ENCODE assay signal across 15 mouse cellular contexts in the genomic region with DNA sequence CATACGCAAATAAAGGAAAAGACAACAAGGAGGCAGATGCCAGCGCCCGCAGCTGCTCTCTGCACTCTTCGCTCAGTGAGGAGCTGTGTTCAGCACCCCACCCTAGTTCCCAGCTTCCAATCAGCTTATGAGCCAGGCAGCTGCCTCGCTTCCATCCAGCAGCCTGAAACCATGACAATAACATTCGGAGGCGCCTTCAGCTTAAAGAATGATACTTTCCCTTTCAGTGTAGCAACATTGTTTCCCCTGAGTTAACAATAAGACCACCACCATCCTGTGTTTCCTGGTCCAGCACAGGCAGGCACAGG.
DNase-seq lines count a peak whose midpoint lies in the region; ATAC-seq lines count a peak whose summit lies in the region.
"Had no signal": no experiment of that assay in that cellular context is flagged by ENCODE, and none has a peak within 500 bp of the region (broad histone marks: within the 10 kb centered on the region; RNA-seq: fewer than 3 reads in every experiment).

No protein-coding gene starts in this region.

- H3K4me3 ChIP-seq in kidney, embryonic 16.5 days (ENCODE audit: low read length): no peak overlapping the region
- H3K4me3 ChIP-seq: erythroblast, embryonic 14.5 days; heart, embryonic 13.5 days; intestine, embryonic 15.5 days had no signal

- no peak for DNase-seq in frontal cortex, postnatal 25 days (ENCODE audit: low spot score in 2 of 2)
- peak; percentile 31 for DNase-seq in layer of hippocampus, adult 9-11 months
- DNase-seq in layer of hippocampus, postnatal 36 days: no peak
- DNase-seq in testis, postnatal 14 days (ENCODE audit: low spot score): peak; percentile 70
- no peak for DNase-seq in testis, postnatal 10 days (ENCODE audit: low spot score)
- DNase-seq in kidney, postnatal 36 days: no peak
- DNase-seq: B cell, adult 2 months; cerebellum, adult 9-11 months; spleen, adult 18-20 months had no signal

- H3K9ac ChIP-seq in kidney, embryonic 16.5 days (replicated peaks; ENCODE audit: low read length): no peak overlapping the region
- H3K9ac ChIP-seq: heart, embryonic 13.5 days; intestine, embryonic 15.5 days; liver, embryonic 14.5 days had no signal

- peak; percentile 74; the same call in 1 of the 2 replicates for ATAC-seq in frontal cortex, adult (ENCODE audit: low TSS enrichment)
- ATAC-seq in kidney, embryonic 16.5 days (ENCODE audit: low FRiP score, low TSS enrichment): no peak
- ATAC-seq: intestine, embryonic 15.5 days had no signal

- no peaks in the 10 kb centered on the region for H3K4me1 ChIP-seq in kidney, embryonic 16.5 days (ENCODE audit: insufficient read depth, low read length)
- H3K4me1 ChIP-seq: heart, embryonic 13.5 days; intestine, embryonic 15.5 days had no signal

- no peak overlapping the region for H3K4me2 ChIP-seq in kidney, embryonic 16.5 days (replicated peaks; ENCODE audit: low read depth, low read length)
- H3K4me2 ChIP-seq: heart, embryonic 13.5 days; intestine, embryonic 15.5 days had no signal

- H3K9me3 ChIP-seq in kidney, embryonic 16.5 days (ENCODE audit: low read length): no peaks in the 10 kb centered on the region
- H3K9me3 ChIP-seq: heart, embryonic 13.5 days; intestine, embryonic 15.5 days had no signal

- H3K27me3 ChIP-seq in kidney, embryonic 16.5 days (ENCODE audit: insufficient read depth, low read length): no peaks in the 10 kb centered on the region
- H3K27me3 ChIP-seq: intestine, embryonic 15.5 days had no signal

- WGBS in kidney, embryonic 16.5 days: 30% methylated on average over 7 of the region's 7 CpGs

- no peak overlapping the region for H3K27ac ChIP-seq in kidney, embryonic 16.5 days (ENCODE audit: low read length)
- H3K27ac ChIP-seq: heart, embryonic 13.5 days; intestine, embryonic 15.5 days; liver, embryonic 14.5 days had no signal

- no peaks in the 10 kb centered on the region for H3K36me3 ChIP-seq in kidney, embryonic 16.5 days (ENCODE audit: insufficient read depth, low read length)
- H3K36me3 ChIP-seq: heart, embryonic 13.5 days; intestine, embryonic 15.5 days had no signal

Comparison
In these comparisons a context has a peak if more than half of its experiments do, and no peak if none do; other contexts are left out.
1. DNase-seq: peak in layer of hippocampus, adult 9-11 months (single experiment) and testis, postnatal 14 days (single experiment); none in frontal cortex, postnatal 25 days (0 of 2), layer of hippocampus, postnatal 36 days (0 of 2), testis, postnatal 10 days (single experiment) and kidney, postnatal 36 days (0 of 2).